Mouse (Mus musculus) bone marrow, adult 2 months (tissue): ENCODE data around the gene Dirc2.

Source experiments
- CTCF ChIP-seq: fragments of 200-500 bp; IDR thresholded peaks from 2 replicates; pipeline ENCODE4 v1.5.1; 2011; ENCODE audit warnings: low read length, control low read depth; ENCODE audit not compliant: control insufficient read depth, insufficient read depth
- POLR2A ChIP-seq: fragments of 200-500 bp; IDR thresholded peaks from 2 replicates; pipeline ENCODE4 v1.6.1; 2011; ENCODE audit warnings: low read depth, mild to moderate bottlenecking, control low read depth, low read length, borderline replicate concordance; ENCODE audit not compliant: control insufficient read depth

- TF ChIP-seq POLR2A = no peak
- no peak for TF ChIP-seq CTCF
Measured at GRCm38 (mm10) chr16:35756697-35757096, 12.5 kb downstream of the Dirc2 start.
